Mouse (Mus musculus): Measurements from ENCODE around the gene Snx32.

DNA sequence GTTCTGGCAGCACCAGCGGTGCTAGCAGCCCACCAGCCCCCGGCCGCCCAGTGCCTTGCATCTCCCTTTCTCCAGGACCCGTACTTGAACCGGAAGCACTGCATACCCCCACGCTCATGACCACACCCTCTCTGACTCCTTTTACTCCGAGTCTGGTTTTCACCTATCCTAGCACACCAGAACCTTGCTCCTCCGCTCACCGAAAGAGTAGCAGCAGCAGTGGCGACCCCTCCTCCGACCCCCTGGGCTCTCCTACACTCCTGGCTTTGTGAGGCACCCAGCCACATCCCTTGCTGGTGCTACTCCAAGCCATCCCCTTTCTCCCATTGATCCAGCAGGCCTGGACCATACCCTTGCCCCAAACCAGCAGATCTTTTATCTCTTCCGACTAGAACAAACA, 55.3 kb downstream of the Snx32 start:
- TF ChIP-seq GATA1 (IDR thresholded peaks at IDR 0.05; ENCODE audit: low read length) (no peak), TAL1 (IDR thresholded peaks at IDR 0.05; ENCODE audit: low read length) (no peak)
